In the genomic region with DNA sequence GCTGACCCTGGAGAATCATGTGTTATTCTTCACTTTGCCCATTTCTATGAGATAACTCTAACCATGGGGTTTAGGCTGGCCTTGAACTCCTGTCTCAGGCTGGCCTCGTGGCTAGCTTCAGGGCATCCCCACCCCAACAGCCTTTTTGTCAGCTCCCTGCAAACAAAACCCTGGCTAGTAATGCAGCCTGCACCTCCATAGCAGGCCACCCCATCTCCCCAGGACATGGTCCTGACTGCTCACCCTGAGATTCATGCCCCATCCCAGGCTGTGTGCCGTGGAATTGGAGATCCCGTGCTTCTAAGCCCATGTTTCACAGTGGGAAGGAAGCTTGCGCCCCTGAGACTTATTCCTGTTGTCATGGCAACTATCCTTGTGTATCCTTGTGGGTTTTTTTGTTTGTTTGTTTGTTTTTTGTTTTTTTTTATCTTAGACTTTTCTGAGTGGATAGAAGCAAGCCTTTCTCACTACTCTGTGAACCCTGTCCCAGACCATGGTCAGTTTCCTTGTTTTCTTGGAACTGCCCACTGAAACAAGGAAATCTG, we compare ENCODE assay signal across 16 mouse cellular contexts. TPM values are rescaled to one million over a fixed set of nuclear protein-coding genes. Genes with fewer than 3 reads are reported as not detected.
A peak's percentile ranks its signal among the peaks of the same experiment; 100 is the strongest.
DNase-seq lines count a peak whose midpoint lies in the region; ATAC-seq and TF ChIP-seq lines count a peak whose summit lies in the region.
"Had no signal": no experiment of that assay in that cellular context is flagged by ENCODE, and none has a peak within 500 bp of the region (broad histone marks: within the 10 kb centered on the region; RNA-seq: fewer than 3 reads in every experiment).

No protein-coding gene starts in this region.

- no peak for TF ChIP-seq CTCF in liver, postnatal 0 days (IDR thresholded peaks at IDR 0.05; ENCODE audit: low read depth)

- no peak overlapping the region for H3K4me2 ChIP-seq in liver, postnatal 0 days (ENCODE audit: low read depth, low read length)
- H3K4me2 ChIP-seq in liver, embryonic 12.5 days, result no peak overlapping the region
- H3K4me2 ChIP-seq: liver, embryonic 11.5 days; lung, embryonic 15.5 days; neural tube, embryonic 13.5 days had no signal

- peak overlapping the region; percentile 48 for H3K27ac ChIP-seq in liver, postnatal 0 days (ENCODE audit: low read depth)
- H3K27ac ChIP-seq in liver, embryonic 12.5 days, result no peak overlapping the region
- H3K27ac ChIP-seq: heart, embryonic 10.5 days; neural tube, embryonic 13.5 days had no signal

- peaks cover 89% of the 10 kb centered on the region for H3K4me1 ChIP-seq in liver, postnatal 0 days (ENCODE audit: insufficient read depth)
- H3K4me1 ChIP-seq in liver, embryonic 12.5 days, result peaks cover 56% of the 10 kb centered on the region

- H3K4me3 ChIP-seq in liver, postnatal 0 days (ENCODE audit: low read depth, low read length), result no peak overlapping the region
- H3K4me3 ChIP-seq in liver, embryonic 12.5 days, result no peak overlapping the region
- H3K4me3 ChIP-seq: erythroblast, embryonic 14.5 days; heart, embryonic 10.5 days; lung, embryonic 15.5 days; neural tube, embryonic 13.5 days had no signal

- peaks cover 11% of the 10 kb centered on the region for H3K36me3 ChIP-seq in liver, postnatal 0 days (replicated peaks; ENCODE audit: insufficient read depth, low read length)
- H3K36me3 ChIP-seq in liver, embryonic 12.5 days, result no peaks in the 10 kb centered on the region
- H3K36me3 ChIP-seq: heart, embryonic 10.5 days; lung, embryonic 15.5 days; neural tube, embryonic 13.5 days had no signal

- TF ChIP-seq EP300 in liver, postnatal 0 days (IDR thresholded peaks at IDR 0.05; ENCODE audit: low read depth), result no peak

- no peak overlapping the region for H3K9ac ChIP-seq in liver, postnatal 0 days (replicated peaks)
- H3K9ac ChIP-seq in liver, embryonic 12.5 days, result no peak overlapping the region
- H3K9ac ChIP-seq: lung, embryonic 15.5 days; neural tube, embryonic 13.5 days had no signal

- no peak for ATAC-seq in liver, postnatal 0 days
- no peak for ATAC-seq in liver, embryonic 12.5 days
- ATAC-seq: forebrain, embryonic 16.5 days; inflammation-experienced regulatory T-cells, adult 6 months; Patski had no signal

- H3K9me3 ChIP-seq in liver, postnatal 0 days (ENCODE audit: low read length), result no peaks in the 10 kb centered on the region
- H3K9me3 ChIP-seq in liver, embryonic 12.5 days (replicated peaks), result no peaks in the 10 kb centered on the region
- H3K9me3 ChIP-seq: heart, embryonic 10.5 days; lung, embryonic 15.5 days; neural tube, embryonic 13.5 days had no signal

- 71% methylated on average over 4 of the region's 4 CpGs for WGBS in liver, postnatal 0 days (ENCODE audit: insufficient replicate concordance)
- WGBS in liver, embryonic 12.5 days (ENCODE audit: insufficient replicate concordance), result 59% methylated on average over 4 of the region's 4 CpGs

- peak; percentile 90 for DNase-seq in heart, adult 11 months
- DNase-seq in heart, adult 18-20 months, result no peak
- no peak for DNase-seq in liver, postnatal 0 days
- peak; percentile 1 to 9 for DNase-seq in thymus, postnatal 36 days
- DNase-seq in thymus, postnatal 25 days, result no peak
- no peak for DNase-seq in adipocyte (ENCODE audit: low spot score)
- DNase-seq: cerebellum, adult 2 months had no signal

- no peaks in the 10 kb centered on the region for H3K27me3 ChIP-seq in liver, postnatal 0 days (ENCODE audit: insufficient read depth, low read length)
- peaks cover 10% of the 10 kb centered on the region; the same call in 1 of the 2 replicates for H3K27me3 ChIP-seq in liver, embryonic 12.5 days (replicated peaks)
- H3K27me3 ChIP-seq: lung, embryonic 15.5 days; Patski had no signal

RNA-seq across cellular contexts. Expression of a gene that starts 6.6 kb away (rescaled TPM):
- total RNA-seq in heart, adult 18-20 months (2021), result 10 to 100 TPM; 17.0 to 23.6 TPM
- 8.7 and 9.5 TPM in 2 replicates for polyA plus RNA-seq in liver, postnatal 0 days (2015; fragmentation: Nextera tagmentation; extraction: Ambion mirVana)
- polyA plus RNA-seq in liver, embryonic 12.5 days (2016; fragmentation: Nextera tagmentation; extraction: Ambion mirVana), result 4.1 and 5.2 TPM in 2 replicates

RNA-seq across cellular contexts. Expression of a gene that starts 44.8 kb away (rescaled TPM):
- 1 to 10 TPM in 1 of 2 experiments, under 1 TPM in 1; 0.47 to 2.9 TPM for total RNA-seq in heart, adult 18-20 months (2021)
- 0.70 TPM in 2 replicates for polyA plus RNA-seq in liver, postnatal 0 days (2015; fragmentation: Nextera tagmentation; extraction: Ambion mirVana)
- 1.1 and 1.4 TPM in 2 replicates for polyA plus RNA-seq in liver, embryonic 12.5 days (2016; fragmentation: Nextera tagmentation; extraction: Ambion mirVana)
- polyA plus RNA-seq: Patski had no signal

Comparison
In these comparisons a context has a peak if more than half of its experiments do, and no peak if none do; other contexts are left out.
1. DNase-seq: peak in heart, adult 11 months (single experiment) and thymus, postnatal 36 days (2 of 2); none in heart, adult 18-20 months (0 of 2), liver, postnatal 0 days (single experiment), thymus, postnatal 25 days (single experiment) and adipocyte (single experiment).